Mouse (Mus musculus): ENCODE data around the gene 1700030J22Rik.

1700030J22Rik gene

DNA sequence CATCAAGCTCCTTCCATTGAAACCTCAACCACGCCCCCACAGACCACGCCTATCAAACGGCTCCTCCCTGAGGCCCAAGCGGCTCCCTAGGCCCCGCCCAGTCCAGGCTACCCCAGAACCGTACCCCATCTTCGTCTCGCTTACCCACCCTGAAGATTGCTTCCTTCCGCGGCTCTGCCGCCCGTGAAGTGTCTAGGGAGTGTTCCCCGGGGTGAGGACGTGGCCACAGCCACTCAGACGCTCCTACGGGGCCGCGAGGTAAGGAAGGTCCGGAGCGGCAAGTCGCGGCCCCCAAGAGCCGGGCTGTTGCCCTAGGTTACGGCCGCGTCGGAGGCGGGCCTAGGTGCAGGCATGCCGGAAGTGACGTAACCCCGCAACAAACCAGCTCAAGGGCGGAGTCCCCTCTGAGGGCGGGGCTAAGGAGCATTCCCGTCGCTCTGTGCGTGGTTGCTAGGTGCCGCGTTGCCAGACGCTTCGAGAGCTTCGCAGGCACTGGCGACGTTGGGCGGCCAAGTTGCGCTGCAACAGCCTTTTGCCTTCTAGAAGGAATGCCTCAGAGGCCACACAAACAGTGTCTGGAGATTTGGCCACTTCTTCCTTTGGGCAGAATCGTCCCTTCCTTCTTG lies at the start of gene 1700030J22Rik:
Gene 1700030J22Rik, minus strand, starts transcription at position 329 of the 626 bp plus-strand sequence.
- peak; percentile 98 for DNase-seq (ENCODE audit: low read depth, low spot score)

DNA sequence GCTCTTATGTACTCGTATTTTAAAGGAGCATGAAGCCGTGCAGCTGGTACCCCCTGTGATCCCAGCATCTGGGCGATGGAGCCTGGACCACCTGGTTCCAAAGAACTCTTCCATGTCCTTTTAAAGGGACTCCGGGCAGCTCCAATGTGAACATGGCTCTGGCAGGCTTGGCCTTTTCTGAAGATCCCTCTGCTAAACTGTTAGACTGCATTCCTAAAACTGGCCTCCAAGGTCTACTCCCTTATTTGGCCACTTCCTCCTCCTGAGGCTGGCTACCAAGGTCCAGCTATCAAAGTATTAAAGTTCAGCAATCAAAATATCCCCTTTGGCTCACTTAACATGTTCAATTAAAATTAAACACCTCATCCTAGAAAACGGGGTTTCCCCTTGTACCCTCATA lies 48.8 kb upstream of the 1700030J22Rik start:
- no peak for DNase-seq (ENCODE audit: low read depth, low spot score)

GRCm38 (mm10) chr8:117022297-117022993 lies 43.7 kb upstream of the 1700030J22Rik start:
- DNase-seq (ENCODE audit: low read depth, low spot score) = no peak

DNA sequence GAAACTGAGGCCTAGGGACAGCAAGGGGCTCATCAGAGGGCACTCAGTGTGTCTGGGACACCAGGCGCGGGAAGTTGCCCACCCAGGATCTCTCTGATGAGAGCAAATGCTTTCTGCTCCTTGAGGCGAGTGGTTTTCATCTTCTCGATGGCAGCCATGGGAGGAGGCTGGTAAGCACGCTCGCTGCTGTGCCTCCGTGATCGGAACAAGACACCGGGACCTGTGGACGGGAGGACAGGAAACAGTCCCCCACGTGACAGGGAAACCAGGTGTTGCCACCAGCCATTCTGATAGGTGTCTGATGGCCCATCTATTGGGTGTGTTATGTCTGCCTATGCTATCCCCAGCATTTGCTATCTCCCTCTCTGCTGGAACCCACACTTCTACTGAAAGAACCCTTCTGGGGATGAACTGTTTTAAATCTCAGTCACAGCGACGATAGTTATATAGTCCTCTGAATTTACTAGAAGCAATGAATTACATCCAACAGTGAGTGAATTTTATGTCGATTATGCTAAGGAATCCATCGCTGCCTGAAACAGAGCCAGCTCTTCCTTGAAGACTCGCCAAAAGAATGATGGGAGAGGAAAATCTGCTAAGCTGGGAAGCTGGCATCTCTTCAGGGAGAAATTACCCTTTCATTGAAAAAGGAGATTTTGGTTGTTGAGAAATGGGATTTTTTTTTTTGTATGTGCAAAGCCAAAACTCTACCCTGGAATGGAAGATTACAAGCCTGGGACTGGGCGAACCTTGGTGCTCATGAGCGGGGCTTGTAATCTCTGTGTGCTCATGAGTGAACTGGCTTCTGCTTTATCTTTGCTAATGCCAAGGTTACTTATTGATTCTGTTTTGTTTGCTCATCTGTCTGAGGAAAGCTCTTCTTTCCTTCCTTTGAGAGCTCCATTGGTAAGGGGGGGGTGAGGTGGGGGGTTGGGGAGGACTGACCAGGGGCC lies 40.8 kb upstream of the 1700030J22Rik start:
- DNase-seq (ENCODE audit: low read depth, low spot score) = no peak

- no peak for DNase-seq (ENCODE audit: low read depth, low spot score)
Measured at GRCm38 (mm10) chr8:117017896-117018295, 39.1 kb upstream of the 1700030J22Rik start.

GRCm38 (mm10) chr8:117017006-117017405 lies 38.2 kb upstream of the 1700030J22Rik start:
- no peak for DNase-seq (ENCODE audit: low read depth, low spot score)

DNA sequence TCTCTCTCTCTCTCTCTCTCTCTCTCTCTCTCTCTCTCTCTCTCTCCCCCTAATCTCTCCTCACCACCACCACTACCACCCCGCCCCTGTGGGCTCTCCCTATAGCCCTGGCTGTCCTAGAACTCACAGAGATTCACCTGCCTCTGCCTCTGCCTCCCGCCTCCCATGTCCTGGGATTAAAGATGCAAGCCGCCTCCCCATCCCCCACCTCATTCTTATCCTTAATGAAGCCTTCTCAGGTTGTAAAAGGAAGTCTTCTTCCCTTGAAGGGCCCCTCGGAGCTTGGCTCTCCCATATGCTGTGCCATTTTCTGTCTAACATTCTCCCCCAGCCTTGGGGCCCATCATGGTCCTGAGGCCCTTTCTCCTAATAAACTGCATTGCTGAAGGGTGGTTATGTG lies 36.9 kb upstream of the 1700030J22Rik start:
- DNase-seq (ENCODE audit: low read depth, low spot score) = no peak

DNA sequence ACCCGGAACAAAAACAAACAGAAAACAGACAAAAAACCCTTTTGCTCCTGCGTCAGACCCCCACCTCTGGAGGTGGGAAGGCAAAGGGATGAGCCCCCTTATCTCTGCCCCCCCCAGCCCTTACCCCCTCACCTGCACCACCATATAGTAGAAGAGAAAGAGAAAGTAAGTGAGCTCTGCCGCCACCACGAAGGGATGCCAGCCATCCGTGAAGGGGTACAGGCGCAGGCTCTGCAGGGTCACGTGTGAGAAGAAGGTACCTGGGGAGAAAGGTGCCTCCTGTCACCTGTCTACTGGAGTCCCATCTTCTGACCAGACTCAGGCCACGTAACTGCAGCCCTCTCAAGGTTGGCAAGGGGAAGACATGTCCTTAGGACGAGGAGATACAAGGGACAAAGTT lies 32.6 kb upstream of the 1700030J22Rik start:
- DNase-seq (ENCODE audit: low read depth, low spot score) = no peak

GRCm38 (mm10) chr8:116994016-116994716 lies 15.4 kb upstream of the 1700030J22Rik start:
- DNase-seq (ENCODE audit: low read depth, low spot score) = no peak

GRCm38 (mm10) chr8:116993095-116993867 lies 14.5 kb upstream of the 1700030J22Rik start, which contains the start of gene Gcsh:
TSS of gene Gcsh (minus strand) at chr8:116993537.
- peak; percentile 88 for DNase-seq (ENCODE audit: low read depth, low spot score)

DNA sequence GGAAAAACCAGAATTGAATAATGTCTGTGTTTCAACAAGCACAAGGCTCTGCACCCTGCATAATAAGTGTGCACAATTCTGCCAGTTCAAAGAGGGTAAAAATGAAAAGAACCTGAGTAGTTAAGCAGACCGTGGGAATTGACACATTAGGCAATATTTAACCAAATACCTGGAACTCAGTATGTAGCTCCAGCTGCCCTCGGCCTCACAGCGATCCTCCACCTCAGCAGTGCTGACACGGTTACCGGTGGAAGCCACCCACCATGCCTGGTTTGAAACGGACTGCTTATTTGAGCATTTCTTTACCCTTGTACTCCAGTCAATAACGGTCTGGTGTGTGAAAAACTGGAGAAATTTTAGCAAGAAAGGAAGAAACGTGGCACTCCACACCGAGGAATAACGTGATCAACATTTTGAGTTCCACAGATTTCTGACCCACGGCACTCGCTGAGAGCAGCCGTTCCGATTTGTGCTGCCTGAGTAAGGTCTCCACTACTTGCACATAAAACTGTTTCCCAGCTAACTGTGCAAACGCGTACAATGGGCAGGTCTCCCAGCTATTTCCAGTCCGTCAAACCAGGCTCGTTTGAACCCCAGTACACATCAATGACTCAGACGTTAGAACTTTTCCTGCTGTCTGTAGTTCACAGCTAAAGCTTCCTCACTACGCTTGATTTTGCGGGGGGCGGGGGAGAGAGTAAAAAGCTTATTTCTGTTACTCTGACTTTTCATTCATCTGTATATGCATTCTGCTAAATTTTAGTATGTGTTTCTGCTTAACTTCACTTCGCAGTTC lies 13.6 kb upstream of the 1700030J22Rik start:
- DNase-seq (ENCODE audit: low read depth, low spot score) = no peak

DNA sequence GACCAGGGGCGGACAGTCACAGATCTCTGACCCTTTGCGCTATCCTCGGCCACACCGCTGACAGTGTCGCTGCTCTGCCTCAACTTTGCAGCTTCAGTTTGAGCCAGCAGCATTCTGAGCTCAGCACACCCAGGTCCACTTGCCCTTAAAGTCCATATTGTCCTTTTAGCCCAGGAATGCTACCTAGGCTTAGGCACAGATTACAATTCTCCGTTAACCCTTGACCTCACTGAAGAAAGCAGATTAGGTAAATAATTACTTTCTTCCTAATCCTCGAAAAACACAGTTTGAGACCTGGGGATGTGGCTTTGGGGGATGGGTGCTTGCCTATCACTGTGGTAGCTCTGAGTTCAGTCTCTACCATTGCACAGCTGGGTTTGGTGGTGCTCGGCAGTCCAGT lies 12.5 kb upstream of the 1700030J22Rik start:
- DNase-seq (ENCODE audit: low read depth, low spot score) = no peak

GRCm38 (mm10) chr8:116989842-116990241 lies 11.1 kb upstream of the 1700030J22Rik start:
- no peak for DNase-seq (ENCODE audit: low read depth, low spot score)

DNA sequence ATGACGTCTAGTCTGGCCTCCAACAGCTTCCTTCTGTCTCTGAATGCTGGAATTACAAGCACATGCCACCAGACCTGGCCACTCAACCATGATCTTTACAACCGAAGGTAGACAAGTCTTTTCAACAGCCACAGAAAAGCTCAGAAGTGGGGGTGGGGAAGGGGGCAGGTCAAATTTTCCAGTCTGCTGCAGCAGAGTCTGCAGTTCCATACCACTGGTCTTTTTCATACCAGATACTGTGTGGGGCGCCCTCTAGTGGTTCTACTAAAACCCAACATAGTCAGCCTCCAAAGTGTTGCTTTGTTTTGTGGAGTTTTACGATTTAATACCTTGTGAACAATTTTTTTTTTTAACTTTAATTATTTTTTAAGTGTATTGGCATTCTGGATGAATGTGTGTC lies 1.4 kb upstream of the 1700030J22Rik start:
- DNase-seq (ENCODE audit: low read depth, low spot score) = peak; percentile 70

DNA sequence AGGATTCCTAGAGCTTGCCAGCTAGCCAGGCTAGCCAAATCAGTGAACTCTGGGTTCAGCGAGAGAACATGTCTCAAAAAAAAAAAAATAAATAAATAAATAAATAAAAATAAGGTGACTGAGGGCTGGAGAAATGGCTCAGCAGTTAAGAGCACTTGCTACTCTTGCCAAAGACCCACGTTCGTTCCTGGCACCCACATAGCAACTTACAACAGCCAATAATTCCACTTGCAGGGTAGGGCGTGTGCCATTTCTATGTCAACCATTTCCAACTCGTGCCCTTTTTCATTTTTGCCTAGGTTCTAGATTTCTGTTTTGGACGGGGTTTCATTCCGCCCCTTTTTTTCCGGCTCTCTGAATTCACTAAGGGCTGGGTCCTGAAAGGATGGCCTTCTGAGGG lies 707 bp downstream of the 1700030J22Rik start:
- no peak for DNase-seq (ENCODE audit: low read depth, low spot score)

- DNase-seq (ENCODE audit: low read depth, low spot score) = no peak
Measured at GRCm38 (mm10) chr8:116975606-116976005, 3.2 kb downstream of the 1700030J22Rik start.

DNA sequence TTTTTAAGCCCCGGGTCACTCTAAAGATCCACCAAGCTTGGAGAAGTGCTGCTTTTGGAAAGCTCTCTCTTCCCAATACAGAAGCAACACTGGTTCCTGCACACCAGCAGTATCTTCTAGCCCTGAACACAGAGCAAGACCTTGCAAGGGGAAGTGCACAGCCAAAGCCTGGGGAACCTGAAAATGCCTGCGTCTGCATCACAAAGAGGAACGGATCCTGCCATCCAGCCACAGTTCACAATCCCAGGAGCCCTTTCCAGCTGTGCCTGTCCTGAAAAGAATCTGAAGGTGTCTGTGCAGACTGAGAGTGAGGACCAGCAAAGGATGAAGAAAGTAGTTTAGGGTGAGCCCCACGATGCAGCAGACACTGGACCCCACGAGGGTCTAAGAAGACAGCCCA lies 3.7 kb downstream of the 1700030J22Rik start:
- DNase-seq (ENCODE audit: low read depth, low spot score) = no peak

DNA sequence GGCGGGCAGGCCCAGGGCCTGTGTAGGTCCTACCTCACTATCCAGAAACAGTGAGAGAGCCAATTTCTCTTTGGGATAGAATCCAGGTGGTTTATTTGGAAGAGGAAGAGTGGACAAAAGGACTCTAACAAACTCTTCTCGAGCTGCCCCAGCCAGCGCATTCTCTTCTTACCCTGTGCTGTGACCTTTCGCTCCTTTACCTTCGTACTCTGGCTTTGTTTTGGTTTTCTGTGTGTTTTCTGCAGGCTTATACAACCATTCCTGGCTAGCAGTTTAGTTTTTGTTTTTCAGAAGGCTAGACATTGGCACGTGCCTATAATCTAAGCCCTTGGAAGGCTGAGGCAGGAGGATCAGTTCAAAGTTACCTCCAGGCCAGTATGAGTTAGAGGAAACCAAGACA lies 9.2 kb downstream of the 1700030J22Rik start:
- no peak for DNase-seq (ENCODE audit: low read depth, low spot score)

DNA sequence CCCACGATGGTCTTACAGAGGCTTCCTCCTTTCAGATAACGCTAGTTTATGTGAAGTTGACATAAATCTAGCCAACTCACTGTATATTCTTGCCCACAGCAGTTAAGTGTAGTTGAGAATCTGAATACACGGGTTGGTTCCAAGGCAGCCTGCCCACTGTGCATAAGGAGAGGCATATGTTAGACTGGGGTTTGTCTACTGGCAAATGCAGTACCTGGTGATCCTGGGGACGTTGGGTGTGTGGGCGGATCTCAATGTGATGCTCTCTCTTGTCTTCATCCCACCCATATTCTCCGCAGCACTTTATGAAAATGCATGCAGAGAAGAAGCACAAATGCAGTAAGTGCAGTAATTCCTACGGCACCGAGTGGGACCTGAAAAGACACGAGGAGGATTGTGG lies 24.3 kb downstream of the 1700030J22Rik start:
- no peak for DNase-seq (ENCODE audit: low read depth, low spot score)

DNA sequence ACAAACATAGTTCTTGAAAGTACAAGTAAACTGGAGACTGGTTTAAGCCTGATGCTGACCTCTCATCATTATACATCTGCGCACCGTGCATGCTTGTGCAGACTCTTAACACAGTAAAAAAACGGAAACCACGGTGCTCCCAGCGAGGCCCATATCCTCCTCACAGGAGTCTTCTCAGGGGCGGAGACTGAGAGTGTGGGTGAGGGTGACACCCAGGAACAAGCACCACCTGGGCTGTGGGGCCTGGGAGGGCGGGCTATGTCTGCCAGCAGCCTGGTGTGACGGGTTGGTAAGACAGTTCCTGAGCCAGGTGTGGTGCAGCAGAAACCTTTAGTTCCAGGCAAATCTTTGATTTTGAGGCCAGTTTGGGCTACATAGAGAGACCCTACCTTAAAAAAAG lies 26.3 kb downstream of the 1700030J22Rik start:
- no peak for DNase-seq (ENCODE audit: low read depth, low spot score)
